Mouse (Mus musculus): Measurements from ENCODE around the gene Noct.
"Not testable (repeated sequence)": the region's sequence is repeated elsewhere in the genome, so short reads cannot be mapped to it uniquely, and the experiment has no call there.

GRCm38 (mm10) chr3:51218385-51218784 lies 5.9 kb upstream of the Noct start:
- TF ChIP-seq CTCF, EP300 (IDR thresholded peaks at IDR 0.05; ENCODE audit: low read depth): not testable (repeated sequence)

Data from heart, postnatal 0 days (tissue).